Mouse (Mus musculus): ENCODE results near the gene Myom3. TPM values are rescaled to one million over a fixed set of nuclear protein-coding genes. Genes with fewer than 3 reads are reported as not detected.

The Myom3 gene
- polyA plus RNA-seq, 1 experiment from 2014 or later = 0.35 TPM

- Histone ChIP-seq H3K27me3 (no peaks in the 10 kb centered on the region), H3K4me3 (no peak overlapping the region), H3K9me3 (replicated peaks) (no peaks in the 10 kb centered on the region), H3K4me1 (peaks cover 18% of the 10 kb centered on the region), H3K9ac (0 out of 2 replicates have a peak overlapping the region, but pooled peaks have one; percentile 3), H3K4me2 (replicated peaks) (peak overlapping the region; percentile 11), H3K36me3 (no peaks in the 10 kb centered on the region), H3K27ac (peak overlapping the region; percentile 55)
- no peak for ATAC-seq (ENCODE audit: low FRiP score)
- WGBS = 40% methylated on average over 13 of the region's 13 CpGs
These were observed 91.0 kb downstream of the Myom3 start for GRCm38 (mm10) chr4:135850411-135851095.

DNA sequence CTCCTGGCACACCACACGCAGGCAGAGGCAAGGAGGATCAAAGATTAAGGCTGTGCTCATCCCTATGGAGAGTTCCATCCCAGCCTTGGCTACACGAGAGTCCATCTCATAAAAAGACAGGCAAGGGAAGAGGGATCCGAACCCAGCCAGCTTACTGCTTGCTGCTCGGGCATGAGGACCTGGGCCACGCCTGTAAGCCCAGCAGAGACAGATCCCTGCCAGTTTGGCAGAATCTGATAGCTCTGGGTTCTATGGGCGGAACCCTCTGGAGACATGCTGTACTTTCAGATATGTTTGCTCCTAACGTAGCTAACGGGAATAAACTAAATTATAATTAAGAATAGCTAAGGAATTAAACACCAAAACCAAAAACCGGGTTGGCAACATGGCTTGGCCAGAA, 92.4 kb downstream of the Myom3 start:
- Histone ChIP-seq H3K4me3 (no peak overlapping the region), H3K9me3 (replicated peaks) (no peaks in the 10 kb centered on the region), H3K9ac (no peak overlapping the region), H3K27me3 (no peaks in the 10 kb centered on the region), H3K4me2 (replicated peaks) (no peak overlapping the region), H3K36me3 (no peaks in the 10 kb centered on the region), H3K4me1 (peaks cover 18% of the 10 kb centered on the region), H3K27ac (no peak overlapping the region)
- ATAC-seq (ENCODE audit: low FRiP score) = no peak
- 89% methylated on average over 9 of the region's 9 CpGs for whole genome bisulfite sequencing

GRCm38 (mm10) chr4:135853987-135854546, 94.6 kb downstream of the Myom3 start:
- Histone ChIP-seq H3K4me2 (replicated peaks) (no peak overlapping the region), H3K27me3 (no peaks in the 10 kb centered on the region), H3K4me3 (no peak overlapping the region), H3K9me3 (replicated peaks) (no peaks in the 10 kb centered on the region), H3K36me3 (no peaks in the 10 kb centered on the region), H3K27ac (0 out of 2 replicates have a peak overlapping the region, but pooled peaks have one; percentile 99), H3K4me1 (peaks cover 30% of the 10 kb centered on the region), H3K9ac (no peak overlapping the region)
- 91% methylated on average over 14 of the region's 14 CpGs for WGBS
- ATAC-seq (ENCODE audit: low FRiP score) = no peak

DNA sequence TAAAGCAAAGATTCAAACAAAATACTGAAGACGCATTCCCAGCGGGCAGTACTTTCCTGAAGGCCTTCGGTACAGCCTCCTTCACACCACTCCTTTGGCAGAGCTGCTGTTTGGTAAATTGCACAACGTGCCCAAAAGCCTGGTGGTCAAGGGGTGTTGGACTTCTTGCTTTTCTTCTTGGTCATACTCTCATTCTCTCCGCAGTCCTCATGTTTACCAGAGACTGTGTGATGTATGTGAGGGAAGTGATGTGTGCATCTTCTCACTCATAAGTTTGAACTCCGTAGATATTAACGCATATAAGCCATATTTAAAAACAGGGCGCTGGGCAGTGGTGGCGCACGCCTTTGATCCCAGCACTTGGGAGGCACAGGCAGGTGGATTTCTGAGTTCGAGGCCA, 95.1 kb downstream of the Myom3 start:
- Histone ChIP-seq H3K4me3 (peak overlapping the region; percentile 96; the same call in 1 of the 2 replicates), H3K9ac (peak overlapping the region; percentile 99), H3K4me1 (peaks cover 35% of the 10 kb centered on the region), H3K27me3 (no peaks in the 10 kb centered on the region), H3K9me3 (replicated peaks) (no peaks in the 10 kb centered on the region), H3K4me2 (replicated peaks) (peak overlapping the region; percentile 80), H3K36me3 (no peaks in the 10 kb centered on the region), H3K27ac (peak overlapping the region; percentile 99)
- ATAC-seq (ENCODE audit: low FRiP score) = no peak
- WGBS = 78% methylated on average over 11 of the region's 11 CpGs

GRCm38 (mm10) chr4:135855080-135855479, 95.6 kb downstream of the Myom3 start:
- Histone ChIP-seq H3K9me3 (replicated peaks) (no peaks in the 10 kb centered on the region), H3K4me2 (replicated peaks) (peak overlapping the region; percentile 80), H3K36me3 (no peaks in the 10 kb centered on the region), H3K27ac (peak overlapping the region; percentile 99), H3K4me3 (peak overlapping the region; percentile 96), H3K27me3 (no peaks in the 10 kb centered on the region), H3K9ac (peak overlapping the region; percentile 99), H3K4me1 (peaks cover 39% of the 10 kb centered on the region)
- WGBS = 8% methylated on average over 6 of the region's 6 CpGs
- peak; percentile 30 for ATAC-seq (ENCODE audit: low FRiP score)

DNA sequence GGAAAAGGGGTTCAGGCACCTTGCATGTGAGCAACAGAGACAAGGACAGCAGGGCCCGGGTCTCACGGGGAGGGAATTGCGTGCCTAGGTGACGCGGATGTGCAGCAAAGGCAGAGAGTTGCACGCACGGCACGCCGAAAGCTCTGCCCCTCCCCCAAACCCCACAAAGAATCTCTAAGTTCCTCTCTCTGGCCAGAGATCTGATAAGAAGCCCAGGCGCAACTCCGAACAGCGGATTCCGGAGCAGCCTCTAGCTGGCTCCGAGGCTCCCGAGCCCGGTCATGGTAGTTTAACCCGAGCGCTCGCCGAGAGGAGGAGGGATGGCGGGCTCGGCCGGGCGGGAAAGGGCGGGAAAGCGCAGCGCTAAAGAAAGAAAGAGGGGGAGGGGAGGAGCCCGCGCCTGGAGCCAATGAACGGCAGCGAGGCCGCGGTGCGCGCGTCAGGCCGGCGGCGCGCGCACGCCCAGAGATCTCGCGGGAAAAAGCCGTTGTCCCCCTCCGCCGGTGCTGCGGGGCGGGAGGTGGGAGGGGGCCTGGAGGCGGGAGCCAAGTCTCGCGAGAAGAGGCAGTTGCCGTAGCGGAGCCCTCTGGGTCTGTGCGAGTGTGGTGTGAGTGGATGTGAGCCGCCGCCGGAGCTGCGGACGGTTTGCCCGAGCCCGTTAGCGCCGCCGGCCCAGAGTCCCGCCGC, 96.2 kb downstream of the Myom3 start, which contains the start of gene Srsf10:
Gene Srsf10, plus strand, starts transcription at position 212 of the 687 bp plus-strand sequence.
- peak; percentile 96 for ATAC-seq (ENCODE audit: low FRiP score)
- H3K27ac ChIP-seq = peak within 1 kb of the TSS; percentile 99
- no peaks in the 10 kb centered on the region for H3K36me3 ChIP-seq
- no peaks in the 10 kb centered on the region for H3K9me3 ChIP-seq (replicated peaks)
- H3K9ac ChIP-seq = peak within 1 kb of the TSS; percentile 99
- H3K4me3 ChIP-seq = peak within 1 kb of the TSS; percentile 96
- no peaks in the 10 kb centered on the region for H3K27me3 ChIP-seq
- H3K4me2 ChIP-seq (replicated peaks) = peak within 1 kb of the TSS; percentile 80
- peaks cover 38% of the 10 kb centered on the region for H3K4me1 ChIP-seq
- whole genome bisulfite sequencing = under 1% methylated on average over 62 of the region's 67 CpGs

GRCm38 (mm10) chr4:135856223-135857091, 96.9 kb downstream of the Myom3 start:
- no peaks in the 10 kb centered on the region for H3K36me3 ChIP-seq
- H3K4me1 ChIP-seq = peaks cover 40% of the 10 kb centered on the region
- peak overlapping the region; percentile 96 for H3K4me3 ChIP-seq
- H3K9ac ChIP-seq = peak overlapping the region; percentile 99
- no peaks in the 10 kb centered on the region for H3K9me3 ChIP-seq (replicated peaks)
- peak overlapping the region; percentile 99 for H3K27ac ChIP-seq
- H3K27me3 ChIP-seq = no peaks in the 10 kb centered on the region
- H3K4me2 ChIP-seq (replicated peaks) = peak overlapping the region; percentile 80
- peak; percentile 81 for ATAC-seq (ENCODE audit: low FRiP score)
- under 1% methylated on average over 77 of the region's 91 CpGs for WGBS

- H3K9ac ChIP-seq = peak overlapping the region; percentile 55
- H3K4me2 ChIP-seq (replicated peaks) = peak overlapping the region; percentile 80
- ATAC-seq (ENCODE audit: low FRiP score) = no peak
- H3K4me1 ChIP-seq = peaks cover 40% of the 10 kb centered on the region
- no peak overlapping the region for H3K27ac ChIP-seq
- H3K36me3 ChIP-seq = no peaks in the 10 kb centered on the region
- 7% methylated on average over 6 of the region's 7 CpGs for WGBS
- H3K27me3 ChIP-seq = no peaks in the 10 kb centered on the region
- H3K4me3 ChIP-seq = peak overlapping the region; percentile 96
- H3K9me3 ChIP-seq (replicated peaks) = no peaks in the 10 kb centered on the region
These were observed 98.2 kb downstream of the Myom3 start for GRCm38 (mm10) chr4:135857597-135858186.

Other genes with a start within 250 kb of the Myom3 start
- gene Grhl3, start 186.1 kb upstream of the Myom3 start, polyA plus RNA-seq (2016; fragmentation: Nextera tagmentation; extraction: Ambion mirVana) = 3.7 TPM in 2 replicates
- gene Ifnlr1, start 73.4 kb upstream of the Myom3 start, polyA plus RNA-seq (2016; fragmentation: Nextera tagmentation; extraction: Ambion mirVana) = 0.42 and 0.65 TPM in 2 replicates
- gene Il22ra1, start 31.5 kb upstream of the Myom3 start, polyA plus RNA-seq (2016; fragmentation: Nextera tagmentation; extraction: Ambion mirVana) = not detected in 2 replicates
- gene Srsf10, start 96.0 kb downstream of the Myom3 start, polyA plus RNA-seq (2016; fragmentation: Nextera tagmentation; extraction: Ambion mirVana) = 312 and 328 TPM in 2 replicates
- 152 and 154 TPM in 2 replicates for gene Pnrc2, start 114.1 kb downstream of the Myom3 start, polyA plus RNA-seq (2016; fragmentation: Nextera tagmentation; extraction: Ambion mirVana)
- 0.15 and 0.29 TPM in 2 replicates for gene Cnr2, start 135.7 kb downstream of the Myom3 start, polyA plus RNA-seq (2016; fragmentation: Nextera tagmentation; extraction: Ambion mirVana)
- 50.2 and 54.1 TPM in 2 replicates for gene Fuca1, start 161.0 kb downstream of the Myom3 start, polyA plus RNA-seq (2016; fragmentation: Nextera tagmentation; extraction: Ambion mirVana)
- gene Hmgcl, start 186.7 kb downstream of the Myom3 start, polyA plus RNA-seq (2016; fragmentation: Nextera tagmentation; extraction: Ambion mirVana) = 55.6 and 60.2 TPM in 2 replicates
- gene Gale, start 204.0 kb downstream of the Myom3 start, polyA plus RNA-seq (2016; fragmentation: Nextera tagmentation; extraction: Ambion mirVana) = 35.3 and 35.5 TPM in 2 replicates
- 153 and 167 TPM in 2 replicates for gene Lypla2, start 212.9 kb downstream of the Myom3 start, polyA plus RNA-seq (2016; fragmentation: Nextera tagmentation; extraction: Ambion mirVana)
- gene Pithd1, start 227.5 kb downstream of the Myom3 start, polyA plus RNA-seq (2016; fragmentation: Nextera tagmentation; extraction: Ambion mirVana) = 58.3 and 59.8 TPM in 2 replicates

Data from hindbrain, embryonic 12.5 days (tissue).